ENCODE assay signal across 15 mouse cellular contexts in genomic region chr17:46034110-46034509, GRCm38 (mm10). TPM values are rescaled to one million over a fixed set of nuclear protein-coding genes. Genes with fewer than 3 reads are reported as not detected.
DNase-seq lines count a peak whose midpoint lies in the region; ATAC-seq and TF ChIP-seq lines count a peak whose summit lies in the region.
"Had no signal": no experiment of that assay in that cellular context is flagged by ENCODE, and none has a peak within 500 bp of the region (broad histone marks: within the 10 kb centered on the region; RNA-seq: fewer than 3 reads in every experiment).

No protein-coding gene starts in this region.

- no peak overlapping the region for H3K4me2 ChIP-seq in heart, embryonic 13.5 days
- no peak overlapping the region for H3K4me2 ChIP-seq in lung, embryonic 15.5 days
- no peak overlapping the region for H3K4me2 ChIP-seq in limb, embryonic 14.5 days (replicated peaks; ENCODE audit: low read depth, low read length, severe bottlenecking)
- H3K4me2 ChIP-seq: forebrain, embryonic 13.5 days had no signal

- DNase-seq in heart, postnatal 4 days = no peak
- no peak for DNase-seq in lung, adult 18-20 months
- DNase-seq in limb, embryonic 14.5 days (ENCODE audit: low spot score) = no peak
- DNase-seq in thymus, postnatal 36 days = peak; percentile 35 to 50
- no peak for DNase-seq in ovary, adult 18-20 months (ENCODE audit: low spot score)
- DNase-seq: adrenal gland, postnatal 10 days; cerebellum, adult 18-20 months; kidney, adult 9 months had no signal

- ATAC-seq in heart, embryonic 13.5 days (ENCODE audit: extremely low read depth, insufficient number of reproducible peaks, low FRiP score, low TSS enrichment) = no peak
- no peak for ATAC-seq in lung, embryonic 15.5 days (ENCODE audit: borderline replicate concordance, extremely low read depth, low FRiP score, low TSS enrichment)
- no peak for ATAC-seq in limb, embryonic 14.5 days (ENCODE audit: low FRiP score, low read depth)
- ATAC-seq: forebrain, embryonic 13.5 days; hindbrain, postnatal 0 days had no signal

- 34% methylated on average over 6 of the region's 6 CpGs for WGBS in heart, embryonic 13.5 days
- 41% methylated on average over 6 of the region's 6 CpGs for WGBS in lung, embryonic 15.5 days
- 40% methylated on average over 6 of the region's 6 CpGs for WGBS in limb, embryonic 14.5 days

- H3K4me3 ChIP-seq in heart, embryonic 13.5 days = no peak overlapping the region
- no peak overlapping the region for H3K4me3 ChIP-seq in lung, embryonic 15.5 days
- no peak overlapping the region for H3K4me3 ChIP-seq in limb, embryonic 14.5 days (replicated peaks; ENCODE audit: low read length)
- H3K4me3 ChIP-seq: embryonic facial prominence, embryonic 15.5 days; forebrain, embryonic 13.5 days; limb, embryonic 12.5 days had no signal

- peak overlapping the region; percentile 65 for H3K9ac ChIP-seq in heart, embryonic 13.5 days
- H3K9ac ChIP-seq in lung, embryonic 15.5 days = no peak overlapping the region; the same call in 1 of the 2 replicates
- 0 out of 2 replicates have a peak overlapping the region, but pooled peaks have one; percentile 21 for H3K9ac ChIP-seq in limb, embryonic 14.5 days (ENCODE audit: low read depth, low read length, severe bottlenecking)
- H3K9ac ChIP-seq: embryonic facial prominence, embryonic 15.5 days; limb, embryonic 12.5 days; lung, embryonic 14.5 days had no signal

- no peaks in the 10 kb centered on the region for H3K9me3 ChIP-seq in heart, embryonic 13.5 days
- no peaks in the 10 kb centered on the region for H3K9me3 ChIP-seq in lung, embryonic 15.5 days
- no peaks in the 10 kb centered on the region for H3K9me3 ChIP-seq in limb, embryonic 14.5 days (ENCODE audit: control insufficient read depth, low read length)
- H3K9me3 ChIP-seq: embryonic facial prominence, embryonic 15.5 days; forebrain, embryonic 13.5 days; limb, embryonic 12.5 days had no signal

- peaks cover 3% of the 10 kb centered on the region; the same call in 1 of the 2 replicates for H3K27me3 ChIP-seq in heart, embryonic 13.5 days (replicated peaks)
- H3K27me3 ChIP-seq in lung, embryonic 15.5 days = no peaks in the 10 kb centered on the region
- H3K27me3 ChIP-seq in limb, embryonic 14.5 days (ENCODE audit: control insufficient read depth, insufficient read depth, low read length) = no peaks in the 10 kb centered on the region
- H3K27me3 ChIP-seq: embryonic facial prominence, embryonic 15.5 days; limb, embryonic 12.5 days had no signal

- TF ChIP-seq POLR2A in limb, embryonic 14.5 days (IDR thresholded peaks at IDR 0.05; ENCODE audit: borderline replicate concordance, extremely low read depth, insufficient read depth, insufficient read length) = no peak

- H3K36me3 ChIP-seq in heart, embryonic 13.5 days = no peaks in the 10 kb centered on the region
- no peaks in the 10 kb centered on the region for H3K36me3 ChIP-seq in lung, embryonic 15.5 days
- no peaks in the 10 kb centered on the region for H3K36me3 ChIP-seq in limb, embryonic 14.5 days (ENCODE audit: control insufficient read depth, insufficient read depth, low read length)
- H3K36me3 ChIP-seq: embryonic facial prominence, embryonic 15.5 days; limb, embryonic 12.5 days had no signal

- no peak overlapping the region for H3K27ac ChIP-seq in heart, embryonic 13.5 days (replicated peaks)
- H3K27ac ChIP-seq in lung, embryonic 15.5 days = peak overlapping the region; percentile 10; the same call in 1 of the 2 replicates
- no peak overlapping the region for H3K27ac ChIP-seq in limb, embryonic 14.5 days (replicated peaks; ENCODE audit: low read depth, low read length)
- H3K27ac ChIP-seq: forebrain, embryonic 13.5 days; hindbrain, postnatal 0 days; limb, embryonic 12.5 days had no signal

- peaks cover 52% of the 10 kb centered on the region for H3K4me1 ChIP-seq in heart, embryonic 13.5 days
- peaks cover 38% of the 10 kb centered on the region for H3K4me1 ChIP-seq in lung, embryonic 15.5 days
- H3K4me1 ChIP-seq in limb, embryonic 14.5 days (ENCODE audit: control insufficient read depth, insufficient read depth, low read length) = peaks cover 19% of the 10 kb centered on the region

RNA-seq across cellular contexts. Expression of gene Vegfa, which starts 1.9 kb away (rescaled TPM):
- 5.2 and 5.4 TPM in 2 replicates for polyA plus RNA-seq in heart, embryonic 13.5 days (2015; fragmentation: Nextera tagmentation; extraction: Ambion mirVana)
- 100 to 1,000 TPM; 192 to 209 TPM for total RNA-seq in heart, postnatal 4 days (2021)
- 5.1 and 6.2 TPM in 2 replicates for polyA plus RNA-seq in lung, embryonic 15.5 days (2015; fragmentation: Nextera tagmentation; extraction: Ambion mirVana)
- polyA plus RNA-seq in limb, embryonic 14.5 days (2012; rRNA removed) = 306 and 353 TPM in 2 replicates
- 5.3 and 6.0 TPM in 2 replicates for polyA plus RNA-seq in limb, embryonic 14.5 days (2014; fragmentation: Nextera tagmentation; extraction: Ambion mirVana)

Comparison
In these comparisons a context has a peak if more than half of its experiments do, and no peak if none do; other contexts are left out.
1. DNase-seq: peak in thymus, postnatal 36 days (2 of 2); none in heart, postnatal 4 days (single experiment), lung, adult 18-20 months (0 of 2), limb, embryonic 14.5 days (single experiment) and ovary, adult 18-20 months (single experiment).